Mouse (Mus musculus): ENCODE measurements at regions not wholly inside any gene's neighbourhood (a gene's known extent, or its start where the extent isn't known, plus 50 kb on each side); places are given as distances from the start of the nearest gene placed in this dataset.

- TF ChIP-seq POLR2AphosphoS5 (IDR thresholded peaks at IDR 0.05; ENCODE audit: insufficient replicate concordance, low read depth, low read length): no peak
- TF ChIP-seq GATA1 (IDR thresholded peaks at IDR 0.05; ENCODE audit: borderline replicate concordance, low read length): no peak
- TF ChIP-seq TAL1 (conservative IDR thresholded peaks at IDR 0.05; ENCODE audit: low read depth, low read length): no peak
- no peak for TF ChIP-seq CTCF (IDR thresholded peaks at IDR 0.05; ENCODE audit: low read depth, low read length)
- TF ChIP-seq GATA2 (IDR thresholded peaks at IDR 0.05; ENCODE audit: borderline replicate concordance, low read depth, low read length): no peak
- ATAC-seq (ENCODE audit: extremely low read depth, insufficient number of reproducible peaks, low FRiP score, poor library complexity, severe bottlenecking): no peak
- no peak for DNase-seq (ENCODE audit: low spot score)
- Histone ChIP-seq H3K4me1 (ENCODE audit: insufficient read depth, low read depth, low read length) (no peaks in the 10 kb centered on the region; the same call in 1 of the 2 replicates), H3K4me3 (ENCODE audit: low read depth, low read length) (no peak overlapping the region), H3K9me3 (replicated peaks) (no peaks in the 10 kb centered on the region), H3K36me3 (replicated peaks) (no peaks in the 10 kb centered on the region), H3K27me3 (ENCODE audit: insufficient read depth, low read length) (no peaks in the 10 kb centered on the region; the same call in 1 of the 2 replicates)
Observed at GRCm38 (mm10) chr9:52334767-52335166, 166.4 kb upstream of the Zc3h12c start.

GRCm38 (mm10) chr9:52333884-52334283 lies 165.5 kb upstream of the Zc3h12c start:
- Histone ChIP-seq H3K4me3 (ENCODE audit: low read depth, low read length) (no peak overlapping the region), H3K4me1 (ENCODE audit: insufficient read depth, low read depth, low read length) (no peaks in the 10 kb centered on the region; the same call in 1 of the 2 replicates), H3K36me3 (replicated peaks) (no peaks in the 10 kb centered on the region), H3K27me3 (ENCODE audit: insufficient read depth, low read length) (no peaks in the 10 kb centered on the region; the same call in 1 of the 2 replicates), H3K9me3 (replicated peaks) (no peaks in the 10 kb centered on the region)
- ATAC-seq (ENCODE audit: extremely low read depth, insufficient number of reproducible peaks, low FRiP score, poor library complexity, severe bottlenecking) (no peak), DNase-seq (ENCODE audit: low spot score) (no peak)
- TF ChIP-seq GATA1 (IDR thresholded peaks at IDR 0.05; ENCODE audit: borderline replicate concordance, low read length): no peak
- no peak for TF ChIP-seq CTCF (IDR thresholded peaks at IDR 0.05; ENCODE audit: low read depth, low read length)
- no peak for TF ChIP-seq GATA2 (IDR thresholded peaks at IDR 0.05; ENCODE audit: borderline replicate concordance, low read depth, low read length)
- TF ChIP-seq TAL1 (conservative IDR thresholded peaks at IDR 0.05; ENCODE audit: low read depth, low read length): no peak
- no peak for TF ChIP-seq POLR2AphosphoS5 (IDR thresholded peaks at IDR 0.05; ENCODE audit: insufficient replicate concordance, low read depth, low read length)

GRCm38 (mm10) chr9:52331748-52332147 lies 163.4 kb upstream of the Zc3h12c start:
- Histone ChIP-seq H3K36me3 (replicated peaks) (no peaks in the 10 kb centered on the region), H3K27me3 (ENCODE audit: insufficient read depth, low read length) (no peaks in the 10 kb centered on the region; the same call in 1 of the 2 replicates), H3K4me1 (ENCODE audit: insufficient read depth, low read depth, low read length) (no peaks in the 10 kb centered on the region; the same call in 1 of the 2 replicates), H3K4me3 (ENCODE audit: low read depth, low read length) (no peak overlapping the region), H3K9me3 (replicated peaks) (no peaks in the 10 kb centered on the region)
- no peak for TF ChIP-seq GATA1 (IDR thresholded peaks at IDR 0.05; ENCODE audit: borderline replicate concordance, low read length)
- no peak for TF ChIP-seq TAL1 (conservative IDR thresholded peaks at IDR 0.05; ENCODE audit: low read depth, low read length)
- no peak for TF ChIP-seq CTCF (IDR thresholded peaks at IDR 0.05; ENCODE audit: low read depth, low read length)
- no peak for TF ChIP-seq POLR2AphosphoS5 (IDR thresholded peaks at IDR 0.05; ENCODE audit: insufficient replicate concordance, low read depth, low read length)
- TF ChIP-seq GATA2 (IDR thresholded peaks at IDR 0.05; ENCODE audit: borderline replicate concordance, low read depth, low read length): no peak
- ATAC-seq (ENCODE audit: extremely low read depth, insufficient number of reproducible peaks, low FRiP score, poor library complexity, severe bottlenecking) (no peak), DNase-seq (ENCODE audit: low spot score) (no peak)

- H3K36me3 ChIP-seq (replicated peaks): no peaks in the 10 kb centered on the region
- DNase-seq (ENCODE audit: low spot score) (no peak), ATAC-seq (ENCODE audit: extremely low read depth, insufficient number of reproducible peaks, low FRiP score, poor library complexity, severe bottlenecking) (0 out of 2 replicates have a peak, but pooled peaks have one; percentile 15)
- H3K9me3 ChIP-seq (replicated peaks): no peaks in the 10 kb centered on the region
- no peaks in the 10 kb centered on the region; the same call in 1 of the 2 replicates for H3K27me3 ChIP-seq (ENCODE audit: insufficient read depth, low read length)
- TF ChIP-seq GATA2 (IDR thresholded peaks at IDR 0.05; ENCODE audit: borderline replicate concordance, low read depth, low read length) (no peak), TAL1 (conservative IDR thresholded peaks at IDR 0.05; ENCODE audit: low read depth, low read length) (no peak), GATA1 (IDR thresholded peaks at IDR 0.05; ENCODE audit: borderline replicate concordance, low read length) (no peak), CTCF (IDR thresholded peaks at IDR 0.05; ENCODE audit: low read depth, low read length) (no peak), POLR2AphosphoS5 (IDR thresholded peaks at IDR 0.05; ENCODE audit: insufficient replicate concordance, low read depth, low read length) (no peak)
- H3K4me1 ChIP-seq (ENCODE audit: insufficient read depth, low read depth, low read length): no peaks in the 10 kb centered on the region; the same call in 1 of the 2 replicates
- no peak overlapping the region for H3K4me3 ChIP-seq (ENCODE audit: low read depth, low read length)
Observed at GRCm38 (mm10) chr9:52330652-52331051, 162.3 kb upstream of the Zc3h12c start.

- TF ChIP-seq TAL1 (conservative IDR thresholded peaks at IDR 0.05; ENCODE audit: low read depth, low read length) (no peak), GATA2 (IDR thresholded peaks at IDR 0.05; ENCODE audit: borderline replicate concordance, low read depth, low read length) (no peak), POLR2AphosphoS5 (IDR thresholded peaks at IDR 0.05; ENCODE audit: insufficient replicate concordance, low read depth, low read length) (no peak), CTCF (IDR thresholded peaks at IDR 0.05; ENCODE audit: low read depth, low read length) (no peak), GATA1 (IDR thresholded peaks at IDR 0.05; ENCODE audit: borderline replicate concordance, low read length) (no peak)
- no peak for DNase-seq (ENCODE audit: low spot score)
- Histone ChIP-seq H3K9me3 (replicated peaks) (no peaks in the 10 kb centered on the region), H3K36me3 (replicated peaks) (no peaks in the 10 kb centered on the region), H3K4me1 (ENCODE audit: insufficient read depth, low read depth, low read length) (no peaks in the 10 kb centered on the region), H3K4me3 (ENCODE audit: low read depth, low read length) (no peak overlapping the region), H3K27me3 (ENCODE audit: insufficient read depth, low read length) (0 out of 2 replicates have a peak, but pooled peaks cover 2% of the 10 kb centered on the region)
- ATAC-seq (ENCODE audit: extremely low read depth, insufficient number of reproducible peaks, low FRiP score, poor library complexity, severe bottlenecking): no peak
Observed at GRCm38 (mm10) chr9:52324347-52324746, 156.0 kb upstream of the Zc3h12c start.

- no peak overlapping the region for H3K4me3 ChIP-seq (ENCODE audit: low read depth, low read length)
- H3K4me1 ChIP-seq (ENCODE audit: insufficient read depth, low read depth, low read length): no peaks in the 10 kb centered on the region
- no peaks in the 10 kb centered on the region for H3K36me3 ChIP-seq (replicated peaks)
- DNase-seq (ENCODE audit: low spot score): no peak
- H3K27me3 ChIP-seq (ENCODE audit: insufficient read depth, low read length): 0 out of 2 replicates have a peak, but pooled peaks cover 2% of the 10 kb centered on the region
- TF ChIP-seq CTCF (IDR thresholded peaks at IDR 0.05; ENCODE audit: low read depth, low read length) (no peak), GATA2 (IDR thresholded peaks at IDR 0.05; ENCODE audit: borderline replicate concordance, low read depth, low read length) (no peak), POLR2AphosphoS5 (IDR thresholded peaks at IDR 0.05; ENCODE audit: insufficient replicate concordance, low read depth, low read length) (no peak), TAL1 (conservative IDR thresholded peaks at IDR 0.05; ENCODE audit: low read depth, low read length) (no peak)
- no peaks in the 10 kb centered on the region for H3K9me3 ChIP-seq (replicated peaks)
- no peak for ATAC-seq (ENCODE audit: extremely low read depth, insufficient number of reproducible peaks, low FRiP score, poor library complexity, severe bottlenecking)
Observed at GRCm38 (mm10) chr9:52323757-52324156, 155.4 kb upstream of the Zc3h12c start.

Data from G1E (cell line).